Mouse (Mus musculus): Measurements from ENCODE around the gene Tmem38a. TPM values are rescaled to one million over a fixed set of nuclear protein-coding genes. Genes with fewer than 3 reads are reported as not detected.

Tmem38a gene
- polyA plus RNA-seq (2012; rRNA removed) (44.2 and 55.9 TPM in 2 replicates), polyA plus RNA-seq (2014; fragmentation: Nextera tagmentation; extraction: Ambion mirVana) (36.5 and 41.4 TPM in 2 replicates)

DNA sequence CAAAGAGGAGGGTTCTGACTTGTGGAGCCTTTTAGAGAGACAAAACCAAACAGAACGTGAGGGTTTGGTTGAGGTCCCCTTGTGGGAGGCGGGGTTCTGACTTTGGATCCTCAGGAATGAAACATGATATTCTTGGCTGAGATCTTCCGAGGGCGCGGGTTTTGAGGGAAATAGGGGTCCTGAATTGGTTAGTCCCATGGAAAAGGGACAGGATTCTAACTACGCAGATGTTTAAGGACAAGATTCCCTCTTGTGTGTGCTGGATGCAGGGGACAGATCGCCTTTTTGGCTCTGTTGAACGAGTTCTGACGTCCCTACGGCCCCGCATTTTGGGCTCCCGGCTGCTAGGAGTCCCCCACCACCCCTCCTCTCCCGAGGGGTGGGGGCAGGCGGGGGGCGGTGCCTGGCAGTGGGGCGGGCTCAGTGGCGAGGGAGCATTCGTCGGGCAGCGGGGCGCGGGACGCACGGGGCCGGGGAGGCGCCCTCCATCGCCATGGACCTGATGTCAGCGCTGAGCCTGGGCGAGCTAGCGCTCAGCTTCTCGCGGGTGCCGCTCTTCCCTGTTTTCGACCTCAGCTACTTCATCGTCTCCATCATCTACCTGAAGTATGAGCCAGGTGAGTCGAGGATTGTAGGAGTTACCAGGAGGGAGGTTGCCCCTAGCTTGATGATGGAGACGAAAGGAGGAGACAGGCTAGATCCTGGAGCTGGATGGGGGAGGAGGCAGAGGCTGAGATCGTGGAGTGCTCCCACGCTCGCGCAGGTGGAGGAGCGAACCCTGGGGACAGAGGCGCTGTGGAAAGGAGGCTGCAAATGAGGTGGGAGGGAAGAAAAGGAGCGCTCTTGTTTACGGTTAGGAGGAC is at the start of gene Tmem38a:
Gene Tmem38a (plus strand): TSS at position 445 of the 863 bp plus-strand sequence.
- DNase-seq (ENCODE audit: low spot score) (peak; percentile 70), ATAC-seq (ENCODE audit: low FRiP score, low read depth) (peak; percentile 23)
- Histone ChIP-seq H3K4me2 (replicated peaks; ENCODE audit: low read depth, low read length, severe bottlenecking) (peak within 1 kb of the TSS; percentile 50), H3K27ac (replicated peaks; ENCODE audit: low read depth, low read length) (peak within 1 kb of the TSS; percentile 88), H3K9ac (ENCODE audit: low read depth, low read length, severe bottlenecking) (peak within 1 kb of the TSS; percentile 59), H3K27me3 (ENCODE audit: control insufficient read depth, insufficient read depth, low read length) (no peaks in the 10 kb centered on the region), H3K4me1 (ENCODE audit: control insufficient read depth, insufficient read depth, low read length) (peaks cover 10% of the 10 kb centered on the region), H3K4me3 (replicated peaks; ENCODE audit: low read length) (peak within 1 kb of the TSS; percentile 66), H3K9me3 (ENCODE audit: control insufficient read depth, low read length) (no peaks in the 10 kb centered on the region), H3K36me3 (ENCODE audit: control insufficient read depth, insufficient read depth, low read length) (peaks cover 26% of the 10 kb centered on the region)
- under 1% methylated on average over 31 of the region's 45 CpGs for WGBS
- TF ChIP-seq POLR2A (IDR thresholded peaks at IDR 0.05; ENCODE audit: borderline replicate concordance, extremely low read depth, insufficient read depth, insufficient read length): 0 out of 2 replicates have a peak, but pooled peaks have one; percentile 28

DNA sequence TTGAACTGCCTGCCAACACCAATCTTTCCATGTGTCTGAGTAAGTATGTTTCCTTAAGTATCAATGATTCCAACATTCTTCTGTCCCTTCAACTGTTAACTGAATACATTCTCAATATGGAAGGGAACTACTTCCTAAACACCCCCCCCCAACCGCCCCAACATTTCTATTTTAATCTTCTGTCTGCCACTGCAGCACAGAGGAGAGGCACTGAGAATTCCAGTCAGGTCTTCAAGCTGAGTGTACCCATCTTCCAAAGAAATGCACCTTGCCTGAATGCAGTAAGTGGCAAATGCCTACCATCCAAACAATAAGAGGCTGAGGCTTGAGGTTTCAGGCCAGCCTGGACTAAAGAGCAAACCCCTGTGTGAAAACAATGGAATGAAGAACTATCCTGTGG is 39.8 kb upstream of the Tmem38a start:
- H3K9me3 ChIP-seq (ENCODE audit: control insufficient read depth, low read length): no peaks in the 10 kb centered on the region
- no peak for DNase-seq (ENCODE audit: low spot score)
- no peak overlapping the region for H3K27ac ChIP-seq (replicated peaks; ENCODE audit: low read depth, low read length)
- no peak overlapping the region for H3K4me2 ChIP-seq (replicated peaks; ENCODE audit: low read depth, low read length, severe bottlenecking)
- H3K4me1 ChIP-seq (ENCODE audit: control insufficient read depth, insufficient read depth, low read length): no peaks in the 10 kb centered on the region
- peaks cover 5% of the 10 kb centered on the region; the same call in 1 of the 2 replicates for H3K36me3 ChIP-seq (ENCODE audit: control insufficient read depth, insufficient read depth, low read length)
- H3K4me3 ChIP-seq (replicated peaks; ENCODE audit: low read length): no peak overlapping the region
- H3K27me3 ChIP-seq (ENCODE audit: control insufficient read depth, insufficient read depth, low read length): no peaks in the 10 kb centered on the region
- WGBS: 86% methylated on average over 1 of the region's 1 CpGs
- no peak for TF ChIP-seq POLR2A (IDR thresholded peaks at IDR 0.05; ENCODE audit: borderline replicate concordance, extremely low read depth, insufficient read depth, insufficient read length)
- no peak overlapping the region for H3K9ac ChIP-seq (ENCODE audit: low read depth, low read length, severe bottlenecking)
- no peak for ATAC-seq (ENCODE audit: low FRiP score, low read depth)

GRCm38 (mm10) chr8:72534888-72535287 is 37.0 kb upstream of the Tmem38a start:
- Histone ChIP-seq H3K36me3 (ENCODE audit: control insufficient read depth, insufficient read depth, low read length) (peaks cover 5% of the 10 kb centered on the region; the same call in 1 of the 2 replicates), H3K4me1 (ENCODE audit: control insufficient read depth, insufficient read depth, low read length) (no peaks in the 10 kb centered on the region), H3K9me3 (ENCODE audit: control insufficient read depth, low read length) (no peaks in the 10 kb centered on the region), H3K27ac (replicated peaks; ENCODE audit: low read depth, low read length) (no peak overlapping the region), H3K4me2 (replicated peaks; ENCODE audit: low read depth, low read length, severe bottlenecking) (no peak overlapping the region), H3K4me3 (replicated peaks; ENCODE audit: low read length) (no peak overlapping the region), H3K9ac (ENCODE audit: low read depth, low read length, severe bottlenecking) (no peak overlapping the region), H3K27me3 (ENCODE audit: control insufficient read depth, insufficient read depth, low read length) (no peaks in the 10 kb centered on the region)
- DNase-seq (ENCODE audit: low spot score) (no peak), ATAC-seq (ENCODE audit: low FRiP score, low read depth) (no peak)
- WGBS: 97% methylated on average over 3 of the region's 3 CpGs
- TF ChIP-seq POLR2A (IDR thresholded peaks at IDR 0.05; ENCODE audit: borderline replicate concordance, extremely low read depth, insufficient read depth, insufficient read length): no peak

DNA sequence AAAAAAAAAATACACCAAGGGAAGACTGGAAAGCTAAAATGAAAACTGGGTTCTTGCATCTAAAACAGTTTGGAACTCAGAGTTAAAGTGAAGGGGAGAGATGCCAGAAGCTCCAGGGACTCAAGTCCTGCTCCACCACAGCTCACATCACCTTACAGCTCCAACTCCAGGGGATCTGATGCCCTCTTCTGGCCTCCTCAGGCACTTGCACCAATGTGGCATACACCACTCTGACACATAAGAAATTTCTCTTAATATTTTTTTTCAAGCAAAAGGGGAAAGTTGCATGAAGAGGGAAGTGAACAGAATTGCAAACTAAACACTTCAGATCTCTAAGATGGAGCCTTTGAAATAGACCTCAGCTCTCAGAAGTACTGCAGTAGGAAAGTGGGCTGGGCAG is 32.6 kb upstream of the Tmem38a start:
- Histone ChIP-seq H3K4me1 (ENCODE audit: control insufficient read depth, insufficient read depth, low read length) (no peaks in the 10 kb centered on the region), H3K27me3 (ENCODE audit: control insufficient read depth, insufficient read depth, low read length) (no peaks in the 10 kb centered on the region), H3K9me3 (ENCODE audit: control insufficient read depth, low read length) (no peaks in the 10 kb centered on the region), H3K4me3 (replicated peaks; ENCODE audit: low read length) (no peak overlapping the region), H3K4me2 (replicated peaks; ENCODE audit: low read depth, low read length, severe bottlenecking) (no peak overlapping the region), H3K27ac (replicated peaks; ENCODE audit: low read depth, low read length) (no peak overlapping the region), H3K9ac (ENCODE audit: low read depth, low read length, severe bottlenecking) (no peak overlapping the region), H3K36me3 (ENCODE audit: control insufficient read depth, insufficient read depth, low read length) (peaks cover 7% of the 10 kb centered on the region; the same call in 1 of the 2 replicates)
- ATAC-seq (ENCODE audit: low FRiP score, low read depth) (no peak), DNase-seq (ENCODE audit: low spot score) (no peak)
- no peak for TF ChIP-seq POLR2A (IDR thresholded peaks at IDR 0.05; ENCODE audit: borderline replicate concordance, extremely low read depth, insufficient read depth, insufficient read length)

- H3K4me1 ChIP-seq (ENCODE audit: control insufficient read depth, insufficient read depth, low read length): peaks cover 16% of the 10 kb centered on the region; the same call in 1 of the 2 replicates
- DNase-seq (ENCODE audit: low spot score): no peak
- TF ChIP-seq POLR2A (IDR thresholded peaks at IDR 0.05; ENCODE audit: borderline replicate concordance, extremely low read depth, insufficient read depth, insufficient read length): no peak
- peak overlapping the region; percentile 98 for H3K9ac ChIP-seq (ENCODE audit: low read depth, low read length, severe bottlenecking)
- WGBS: 1% methylated on average over 26 of the region's 27 CpGs
- no peak for ATAC-seq (ENCODE audit: low FRiP score, low read depth)
- peak overlapping the region; percentile 96 for H3K4me3 ChIP-seq (replicated peaks; ENCODE audit: low read length)
- no peaks in the 10 kb centered on the region for H3K27me3 ChIP-seq (ENCODE audit: control insufficient read depth, insufficient read depth, low read length)
- H3K9me3 ChIP-seq (ENCODE audit: control insufficient read depth, low read length): no peaks in the 10 kb centered on the region
- 0 out of 2 replicates have a peak, but pooled peaks cover 3% of the 10 kb centered on the region for H3K36me3 ChIP-seq (ENCODE audit: control insufficient read depth, insufficient read depth, low read length)
- peak overlapping the region; percentile 91 for H3K4me2 ChIP-seq (replicated peaks; ENCODE audit: low read depth, low read length, severe bottlenecking)
- H3K27ac ChIP-seq (replicated peaks; ENCODE audit: low read depth, low read length): peak overlapping the region; percentile 65; the same call in 1 of the 2 replicates
Observed at GRCm38 (mm10) chr8:72547122-72547801, 24.6 kb upstream of the Tmem38a start.
